Mouse (Mus musculus): ENCODE results near the gene Mycbp.

DNA sequence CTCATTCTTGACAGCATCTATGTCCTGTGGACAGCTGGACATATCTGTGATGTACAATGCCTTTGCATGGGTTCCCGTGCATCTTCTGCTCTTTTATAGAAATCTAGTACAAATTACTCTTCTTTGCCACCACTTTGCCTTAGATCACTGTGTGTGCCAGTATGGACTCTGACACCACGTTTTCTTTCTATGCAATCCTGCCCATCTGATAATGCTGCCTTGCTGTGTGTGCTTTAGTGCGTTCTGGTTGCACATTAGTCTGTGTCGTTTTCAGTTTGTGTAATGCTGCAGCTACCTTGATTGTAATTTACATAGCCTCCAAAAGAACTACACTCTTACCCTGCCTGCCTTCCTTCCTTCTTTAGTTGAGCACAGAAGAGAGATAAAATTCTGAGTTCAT is 6.9 kb downstream of the Mycbp start:
- no peak for TF ChIP-seq CTCF (IDR thresholded peaks at IDR 0.05; ENCODE audit: borderline replicate concordance, extremely low read depth, insufficient read depth, insufficient read length)
- no peak for TF ChIP-seq POLR2A (IDR thresholded peaks at IDR 0.05; ENCODE audit: borderline replicate concordance, extremely low read depth, insufficient read depth, insufficient read length, poor library complexity, severe bottlenecking)
